Mouse (Mus musculus): Measurements from ENCODE around the gene Azin2. TPM values are rescaled to one million over a fixed set of nuclear protein-coding genes. Genes with fewer than 3 reads are reported as not detected.
A peak's percentile ranks its signal among the peaks of the same experiment; 100 is the strongest.

Gene Azin2
- total RNA-seq, 2 experiments from 2014 or later, result 3.2 to 3.9 TPM

DNA sequence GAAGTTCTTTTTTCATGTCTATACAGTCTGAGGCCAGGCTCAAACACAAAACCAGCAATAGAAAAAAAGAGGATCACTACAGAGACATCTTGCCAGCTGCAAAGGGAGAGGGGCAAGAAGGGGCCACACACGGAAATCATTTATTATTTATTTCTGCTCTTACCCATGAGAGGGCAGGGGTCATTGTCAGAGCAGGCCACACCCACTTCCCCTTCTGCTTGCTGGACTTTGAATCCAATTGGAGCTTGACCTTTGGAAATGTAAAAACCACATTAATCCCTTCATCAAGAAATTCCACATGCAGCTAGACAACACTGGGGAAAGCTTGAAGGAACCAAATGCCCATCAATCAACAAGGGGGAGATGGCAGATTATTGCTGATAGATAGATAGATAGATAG, 16.4 kb upstream of the Azin2 start:
- DNase-seq, result no peak

DNA sequence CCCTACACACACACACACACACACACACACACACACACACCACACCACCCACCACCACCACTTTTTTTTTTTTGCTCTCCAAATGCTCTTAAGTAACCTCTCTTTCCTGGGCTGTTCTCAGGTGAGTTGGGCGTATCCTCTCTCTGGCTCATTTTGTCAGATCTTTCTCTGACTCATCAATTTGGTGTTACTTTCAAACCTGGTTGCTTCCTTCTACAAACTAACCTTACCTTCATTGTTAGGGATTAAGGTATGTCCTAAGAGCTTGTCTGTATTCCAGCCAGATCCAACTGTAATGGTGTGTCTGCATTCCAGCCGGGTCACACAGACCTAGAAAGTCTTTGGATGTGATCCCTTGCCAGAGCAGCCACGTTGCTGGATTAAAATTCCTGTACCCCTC, 15.0 kb upstream of the Azin2 start:
- DNase-seq, result no peak

DNA sequence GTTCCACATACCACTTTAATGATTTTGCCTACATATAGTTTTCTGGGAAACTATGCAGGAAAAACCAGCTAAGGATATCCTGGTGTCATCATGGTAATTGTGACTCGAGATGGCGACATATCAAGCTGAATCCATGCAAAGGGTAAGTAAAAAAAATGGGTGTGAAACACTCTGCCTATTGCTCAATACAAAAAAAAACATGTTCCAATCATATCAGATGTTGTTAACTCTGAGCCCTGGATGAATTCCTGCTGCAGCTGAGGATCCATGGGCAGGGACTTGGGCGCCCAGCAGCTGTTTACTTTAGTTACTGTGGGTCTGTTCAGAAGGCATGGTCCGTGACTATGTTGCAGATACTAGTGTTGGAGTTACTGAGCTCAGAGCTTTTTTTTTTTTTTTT, 14.3 kb upstream of the Azin2 start:
- no peak for DNase-seq

DNA sequence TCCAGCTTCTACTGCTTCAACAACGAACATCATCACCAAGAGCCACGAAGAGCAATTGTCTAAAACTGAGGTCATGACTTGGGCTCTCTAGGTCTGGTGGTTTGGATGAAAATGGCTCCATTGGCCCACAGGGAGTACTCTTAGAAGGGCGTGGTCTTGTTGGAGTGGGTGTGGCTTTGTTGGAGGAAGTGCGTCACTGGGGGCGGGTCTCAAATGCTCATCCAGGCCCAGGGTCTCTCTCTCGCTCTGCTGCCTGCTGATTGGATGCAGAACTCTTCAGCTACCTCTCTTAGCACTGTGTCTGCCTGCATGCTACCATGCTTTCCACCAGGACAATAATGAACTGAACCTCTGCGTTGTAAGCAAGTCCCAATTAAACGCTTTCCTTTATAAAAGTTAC, 12.4 kb upstream of the Azin2 start:
- no peak for DNase-seq

DNA sequence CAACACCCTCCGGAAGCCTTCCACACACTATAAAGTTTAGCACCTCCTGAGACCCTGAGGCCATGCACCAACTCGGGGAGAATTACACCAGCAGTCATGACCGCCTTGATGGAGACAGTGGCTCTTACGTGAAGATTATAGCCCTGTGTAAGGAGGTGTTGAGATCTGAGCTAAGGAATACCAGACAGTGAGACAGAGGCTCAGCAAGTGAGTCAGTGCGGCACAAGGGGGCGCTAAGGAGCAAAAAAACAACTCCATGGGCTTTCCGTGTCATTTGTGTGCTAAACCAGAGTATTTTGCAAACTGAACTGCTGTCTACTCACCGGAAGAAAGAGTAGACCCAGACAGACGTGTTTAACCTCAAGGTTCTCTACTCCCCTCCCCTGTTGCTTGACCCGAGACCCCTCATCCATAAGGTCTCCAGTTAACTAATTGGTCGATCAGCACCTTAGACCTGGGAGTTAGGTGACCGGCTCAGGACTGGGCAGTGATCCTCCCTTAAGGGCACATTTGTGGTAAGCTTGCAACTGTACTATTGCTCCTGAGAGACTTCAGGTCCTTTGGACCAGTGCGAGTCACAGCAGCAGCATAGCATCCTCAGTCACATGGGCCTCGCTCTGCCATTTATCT, 8.9 kb upstream of the Azin2 start:
- peak; percentile 87 for DNase-seq

DNA sequence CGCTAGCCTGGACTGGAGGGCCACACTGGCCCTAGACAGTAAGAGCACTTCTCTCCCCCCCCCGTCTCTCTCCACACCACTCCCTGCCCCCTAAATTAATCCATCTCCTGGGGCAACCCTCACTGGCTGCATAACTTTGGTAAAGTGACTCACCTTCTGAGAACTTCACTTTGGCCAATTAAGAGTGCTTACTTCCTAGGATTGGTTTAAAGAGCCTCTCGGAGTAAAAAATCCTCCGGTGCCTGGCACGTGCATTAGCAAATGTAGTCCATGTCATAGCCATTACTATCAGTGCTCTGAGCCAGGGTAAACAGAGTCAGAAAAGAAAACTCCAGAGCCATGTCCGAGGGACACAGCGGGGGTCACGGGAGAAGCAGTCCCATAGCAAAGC, 8.2 kb upstream of the Azin2 start:
- DNase-seq, result no peak

DNA sequence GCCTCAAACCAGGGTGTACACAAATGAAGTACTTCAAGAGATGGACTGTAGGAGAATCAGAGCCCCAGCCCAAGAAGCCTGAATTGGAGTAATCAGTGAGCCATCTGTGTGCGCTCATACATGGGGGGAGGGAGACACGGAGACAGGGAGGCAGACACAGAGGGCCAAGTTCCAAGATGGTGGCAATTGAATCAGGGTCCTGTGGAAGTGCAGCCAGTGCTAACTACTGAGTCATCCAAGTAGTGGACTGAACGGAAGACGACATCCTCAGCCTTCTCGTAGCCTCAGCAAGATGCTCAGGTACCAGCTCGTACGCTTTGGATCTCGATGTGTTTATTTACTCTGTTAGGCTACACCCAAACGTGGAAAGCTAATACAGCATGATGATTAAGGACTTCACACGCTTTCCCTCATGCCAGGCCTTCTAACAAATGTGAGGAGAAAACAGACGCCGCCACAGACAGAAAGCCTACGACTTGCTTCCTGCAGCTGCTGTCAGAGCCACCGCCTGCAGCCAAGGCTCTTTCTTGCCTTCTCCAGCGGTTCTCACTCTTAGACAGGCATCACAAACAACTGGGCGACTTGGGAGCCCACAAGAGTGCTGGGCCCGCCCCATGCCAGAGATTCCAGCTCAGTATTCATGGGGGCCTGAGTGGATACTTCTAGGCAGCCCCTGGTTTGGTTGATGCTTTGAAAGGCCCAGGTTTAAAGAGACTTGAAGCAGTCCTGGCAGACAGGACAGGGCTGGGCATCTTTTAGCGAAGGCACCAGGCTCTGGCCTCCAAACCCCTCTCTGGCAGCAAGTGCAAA, 7.6 kb upstream of the Azin2 start:
- no peak for DNase-seq

DNA sequence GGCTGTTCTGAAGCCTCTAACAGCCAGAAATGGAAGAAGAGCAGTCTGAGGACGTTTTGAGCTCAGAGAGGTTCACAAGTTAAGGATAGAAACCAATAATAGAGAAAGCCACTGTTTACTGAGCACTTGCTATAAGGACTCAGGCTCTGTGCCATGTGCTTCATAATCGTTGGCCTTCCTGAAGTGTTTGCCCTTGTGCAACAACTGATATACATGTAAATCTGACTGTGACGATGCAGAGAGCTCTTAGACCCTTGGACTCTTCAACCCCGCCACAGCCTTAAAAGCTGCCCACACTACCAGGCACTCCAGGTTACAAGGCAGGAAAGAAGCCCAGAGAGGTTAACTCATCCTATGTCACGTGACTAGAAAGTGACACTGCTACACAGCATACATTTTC, 6.8 kb upstream of the Azin2 start:
- DNase-seq, result no peak

DNA sequence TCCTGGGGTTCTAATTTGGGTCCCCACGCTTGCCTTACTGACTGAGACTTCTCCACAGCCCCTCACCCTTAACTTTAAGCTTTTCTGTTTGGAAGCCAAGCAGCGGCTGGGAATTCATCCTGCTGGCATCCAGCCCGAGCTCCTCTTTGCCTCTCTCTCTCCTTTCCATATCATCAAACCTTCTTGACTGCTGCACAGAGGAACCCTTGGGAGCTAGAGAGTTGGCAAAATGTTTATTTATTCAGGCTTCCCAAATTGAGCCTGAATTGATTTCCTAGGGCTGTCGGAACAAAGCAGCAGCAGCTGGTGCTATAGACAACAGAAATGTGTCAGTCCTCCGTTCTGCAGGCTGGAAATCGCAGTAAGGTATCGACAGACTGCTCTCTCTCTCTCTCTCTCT, 4.5 kb upstream of the Azin2 start:
- no peak for DNase-seq

DNA sequence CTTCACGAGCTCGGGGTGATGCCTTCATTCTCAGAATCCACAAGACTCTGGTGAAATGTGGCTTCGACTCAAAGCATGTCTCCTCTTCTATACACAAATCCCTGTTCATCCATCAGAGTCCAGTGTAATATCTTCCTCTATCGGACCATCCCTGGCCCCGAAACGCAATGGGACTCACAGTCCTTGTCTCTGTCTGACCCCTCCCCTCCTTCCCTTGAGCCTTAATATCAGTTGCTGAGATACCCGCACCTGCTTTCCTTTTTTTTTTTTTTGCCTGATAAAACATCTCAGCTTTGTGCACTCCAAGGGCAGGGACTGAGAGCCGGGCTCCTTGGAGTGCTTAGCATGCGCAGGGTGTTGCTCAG, 666 bp upstream of the Azin2 start:
- no peak for DNase-seq

DNA sequence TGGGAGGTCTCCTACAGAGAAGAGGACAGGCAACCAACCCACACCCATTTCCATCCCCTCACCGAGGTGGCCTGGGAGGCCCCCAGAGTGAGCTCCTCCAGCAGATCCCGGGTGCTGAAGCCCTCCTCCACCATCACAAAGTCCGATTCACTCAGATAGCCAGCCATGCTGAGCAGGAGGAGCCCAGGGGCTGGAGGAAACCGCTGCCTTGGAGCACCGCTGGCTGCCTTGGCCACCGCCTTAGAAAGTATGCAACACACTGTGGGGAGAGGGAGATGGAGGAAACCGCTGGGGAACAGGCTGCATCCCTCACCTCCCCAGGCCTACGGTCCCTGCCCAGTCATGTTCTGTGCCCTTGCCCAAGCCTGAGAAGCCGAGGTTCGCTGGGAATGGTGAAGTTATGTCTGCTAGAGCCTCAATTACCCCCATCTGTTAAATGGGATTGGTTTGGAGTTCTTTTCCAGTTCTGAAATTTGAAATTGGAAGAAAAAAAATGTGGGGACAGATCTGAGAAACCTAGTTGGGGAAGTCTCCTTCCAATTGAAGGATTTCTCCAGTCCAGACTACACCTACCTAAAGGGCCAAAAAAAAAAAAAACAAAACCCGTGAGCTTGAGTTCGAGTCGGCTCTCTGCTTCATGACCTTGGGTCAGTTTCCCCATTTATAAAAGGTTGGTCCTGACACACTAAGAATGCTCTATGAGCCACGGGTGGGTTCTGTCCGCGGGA, 777 bp downstream of the Azin2 start:
- DNase-seq, result no peak

DNA sequence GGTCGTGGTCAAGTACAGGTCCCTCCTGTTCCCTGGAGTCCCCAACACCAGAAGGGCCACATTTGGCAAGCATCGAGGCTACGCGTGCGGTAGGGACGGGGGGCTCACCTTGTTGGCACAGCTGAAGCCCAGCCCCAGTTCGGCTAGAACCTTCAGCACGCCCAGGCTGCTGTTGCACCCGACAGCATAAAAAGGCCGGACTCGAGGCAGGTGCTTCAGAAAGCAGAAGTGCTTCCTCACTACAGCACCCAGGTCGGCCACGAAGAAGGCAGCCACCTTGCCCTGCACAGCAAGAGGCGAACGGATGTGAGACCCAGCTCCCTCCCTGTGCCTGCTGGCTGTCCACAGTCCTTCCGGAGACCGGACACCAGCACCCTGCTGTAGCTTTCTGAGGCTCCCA, 2.6 kb downstream of the Azin2 start:
- no peak for DNase-seq

DNA sequence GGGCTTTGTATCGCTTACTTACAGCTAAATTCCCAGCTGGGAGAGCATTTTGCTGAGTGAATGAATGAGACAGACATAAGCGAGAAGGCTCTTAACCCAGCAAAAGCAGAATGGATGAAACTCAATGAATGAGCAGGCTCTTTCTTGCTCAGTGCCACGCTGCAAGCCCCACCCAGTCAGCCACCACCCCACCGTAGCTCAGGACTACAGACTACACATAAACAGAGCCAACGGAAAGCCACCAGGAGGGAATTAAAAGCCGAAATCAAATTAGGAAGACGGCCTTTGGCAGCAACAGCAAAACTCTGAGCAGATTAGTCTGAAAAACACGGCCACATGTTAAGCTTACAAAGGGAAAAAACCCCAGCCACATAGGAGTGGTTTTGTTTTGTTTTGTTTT, 3.4 kb downstream of the Azin2 start:
- no peak for DNase-seq

DNA sequence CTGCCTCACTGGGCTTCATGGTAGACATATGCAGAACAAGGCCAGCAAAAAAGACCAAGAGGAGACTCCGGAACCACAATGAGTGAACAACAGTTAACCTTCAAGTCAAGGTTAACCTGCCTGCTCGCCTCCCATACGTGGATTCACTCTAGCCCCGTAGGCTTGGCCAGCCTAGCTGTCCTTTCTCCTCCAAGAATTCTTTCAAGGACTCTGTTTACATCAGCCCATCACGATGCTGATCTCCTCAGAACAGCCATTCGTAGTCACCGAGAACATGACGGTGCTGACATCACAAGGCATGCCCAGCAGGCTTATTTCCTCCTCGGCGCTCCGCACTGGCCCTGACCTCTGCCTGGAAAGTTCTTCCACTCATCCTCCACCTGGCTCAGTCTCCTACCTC, 4.1 kb downstream of the Azin2 start:
- no peak for DNase-seq

DNA sequence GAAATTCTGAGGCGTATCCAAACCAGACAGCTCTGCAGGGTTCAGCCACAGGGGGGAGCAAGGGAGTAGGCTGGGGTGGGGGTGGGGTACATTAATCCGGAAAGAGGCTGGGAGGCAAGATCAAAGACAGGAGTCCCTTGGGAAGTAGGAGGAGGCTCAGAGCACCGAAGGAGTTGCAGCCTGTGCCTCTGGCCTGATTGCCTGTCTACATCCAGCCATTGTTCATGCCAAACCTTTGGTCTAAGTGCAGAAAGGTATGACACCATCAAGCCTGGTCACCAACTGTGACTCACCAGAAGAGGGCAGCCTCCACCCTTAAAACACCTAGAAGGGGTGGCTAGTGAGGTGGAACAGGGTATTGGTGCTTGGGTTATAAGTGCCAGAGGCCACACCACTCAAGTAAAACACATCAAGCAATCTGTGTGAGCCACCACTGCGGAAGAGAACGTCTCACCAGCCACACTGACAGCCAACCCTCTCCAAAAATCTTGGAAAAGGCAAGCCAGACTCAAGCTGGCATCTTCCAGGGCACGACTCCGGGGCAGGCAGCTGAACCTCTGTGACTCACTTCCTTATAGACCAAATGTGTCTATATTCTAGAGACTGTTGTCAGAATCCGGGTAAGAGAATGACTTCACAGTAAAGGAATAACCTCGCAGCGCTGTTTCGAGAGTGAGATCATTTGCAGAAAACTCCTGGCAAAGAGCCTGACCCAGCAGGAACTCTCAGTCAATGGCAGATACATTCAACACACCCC, 4.9 kb downstream of the Azin2 start:
- no peak for DNase-seq

DNA sequence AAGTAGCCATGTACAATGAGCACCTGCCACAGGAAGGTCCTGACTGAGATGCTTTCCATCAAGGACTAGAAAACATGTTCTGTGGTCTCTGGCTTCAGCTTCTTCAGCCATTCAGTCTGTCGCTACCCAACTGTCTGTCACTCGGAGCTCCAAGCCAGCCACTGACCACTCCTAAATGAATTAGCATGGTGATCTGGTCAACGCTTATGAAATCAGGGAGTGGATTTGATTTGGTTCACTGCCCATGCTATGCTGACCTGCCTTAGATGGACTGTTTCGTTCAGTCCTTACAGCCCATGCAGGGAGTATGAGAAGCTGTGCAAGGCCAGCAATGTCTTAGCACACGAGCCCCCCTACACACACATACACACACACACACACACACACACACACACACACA, 8.4 kb downstream of the Azin2 start:
- no peak for DNase-seq

DNA sequence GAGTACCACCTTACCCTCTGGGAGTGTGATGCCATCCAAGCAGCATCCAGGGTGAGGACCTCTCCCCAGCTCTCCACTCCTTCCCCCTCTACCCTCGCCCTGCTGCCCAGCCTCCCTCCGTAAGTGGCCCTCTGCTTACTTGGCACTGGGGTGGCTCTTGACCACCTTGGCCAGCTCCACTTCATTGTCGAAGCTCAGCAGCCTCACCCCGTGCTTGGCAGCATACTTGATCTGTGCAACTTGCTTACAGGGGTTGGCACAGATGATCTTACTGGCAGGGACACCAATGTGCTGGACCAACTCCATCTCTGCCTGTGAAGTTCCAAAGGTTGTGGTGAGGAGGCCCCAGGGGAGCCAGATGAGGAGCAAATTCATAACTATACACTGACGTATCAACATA, 11.8 kb downstream of the Azin2 start:
- no peak for DNase-seq

DNA sequence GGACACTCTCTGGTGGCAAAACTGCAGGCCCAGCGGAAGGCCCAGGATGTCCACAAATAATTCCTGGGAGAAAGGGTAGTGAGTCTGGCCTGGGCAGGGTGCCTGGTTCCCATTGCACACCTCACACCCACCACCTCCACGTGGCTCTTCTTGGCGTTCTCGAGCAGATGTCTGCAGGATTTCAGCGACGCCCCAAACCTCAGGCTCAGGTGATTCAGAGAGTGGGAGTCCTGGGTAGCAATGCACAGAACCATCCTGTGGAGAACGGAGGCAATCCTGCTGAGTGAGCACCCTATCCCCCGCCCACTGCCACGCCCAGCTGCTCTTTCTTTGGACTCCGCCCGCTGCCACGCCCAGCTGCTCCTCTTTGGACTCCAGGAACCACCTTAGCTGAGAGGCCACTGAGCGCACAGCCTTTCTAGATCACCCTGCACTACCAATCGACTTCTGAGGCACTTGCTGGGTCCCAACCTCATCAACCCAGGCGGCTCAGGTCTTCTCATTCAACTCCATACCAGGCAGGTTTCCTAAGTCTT, 12.7 kb downstream of the Azin2 start:
- no peak for DNase-seq

DNA sequence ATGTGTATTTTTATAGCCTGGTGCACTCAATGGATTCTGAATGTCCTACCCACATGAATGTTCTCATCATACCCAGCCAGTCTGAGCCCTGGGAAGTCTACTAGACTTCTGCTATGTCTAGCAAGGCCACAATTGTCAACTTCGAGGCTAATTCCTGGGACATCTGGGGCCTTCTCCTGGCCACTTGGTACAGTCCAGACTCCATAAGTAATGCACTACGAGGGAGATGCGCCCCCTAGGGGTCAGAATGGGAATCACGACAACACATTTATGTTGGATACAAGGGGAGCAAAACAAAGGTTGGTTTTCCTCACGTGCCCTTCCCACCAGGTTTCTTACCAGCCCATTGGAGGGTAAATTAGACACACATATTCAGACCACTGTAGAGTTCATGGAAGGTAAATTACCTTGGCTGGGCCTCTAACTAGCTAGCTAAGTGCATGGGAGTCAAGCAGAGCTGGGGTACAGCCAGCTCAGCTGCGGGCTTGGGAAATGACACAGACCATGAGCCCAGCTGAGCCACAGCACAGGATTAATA, 14.0 kb downstream of the Azin2 start:
- DNase-seq, result peak; percentile 60

DNA sequence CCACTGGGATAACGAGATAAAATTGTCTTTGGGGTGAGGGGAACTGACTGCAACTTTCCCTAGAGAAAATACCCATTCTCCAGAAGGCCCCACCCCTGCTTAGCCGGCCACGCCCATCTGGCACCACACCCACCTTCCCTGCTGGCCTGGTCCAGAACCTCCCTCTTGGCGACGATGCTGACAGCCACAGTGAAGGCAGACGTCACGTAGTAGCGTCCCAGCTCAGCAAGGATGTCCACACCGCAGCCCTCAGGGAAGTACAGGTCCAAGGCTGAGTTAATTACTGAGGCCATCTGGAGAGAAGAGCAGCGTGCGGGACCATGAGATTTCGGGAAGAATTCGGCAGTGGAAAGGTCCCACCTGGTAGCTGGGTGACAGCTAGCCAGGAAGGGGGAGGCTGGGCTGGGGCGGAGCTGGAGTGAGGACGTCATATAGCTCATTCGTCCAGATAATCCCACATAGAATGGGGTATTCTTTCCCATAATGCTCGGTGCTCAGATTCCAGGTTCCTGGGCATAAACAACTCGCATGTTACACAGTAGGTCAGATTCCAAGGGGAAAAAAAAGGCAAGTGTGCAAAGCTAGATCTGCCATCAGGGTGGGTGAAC, 14.8 kb downstream of the Azin2 start:
- DNase-seq, result no peak

DNA sequence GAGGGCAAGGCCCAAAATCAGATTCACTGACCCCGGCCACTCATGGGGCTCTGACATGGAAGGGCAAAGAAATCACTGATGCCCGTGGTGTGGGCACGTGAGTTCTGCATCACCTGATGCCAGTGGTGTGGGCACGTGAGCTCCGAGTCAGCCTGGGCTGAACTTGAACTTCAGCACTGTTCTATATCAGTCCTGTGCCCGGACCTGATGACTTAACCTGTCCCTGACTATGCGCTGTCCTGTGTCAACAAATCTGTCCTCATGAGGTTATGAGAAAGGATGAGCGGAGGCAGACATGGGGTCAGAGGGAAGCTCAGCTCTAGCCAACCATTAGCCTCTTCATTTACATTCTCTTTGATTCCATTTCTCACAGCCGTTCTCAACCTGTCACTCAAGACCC, 15.5 kb downstream of the Azin2 start:
- no peak for DNase-seq

DNA sequence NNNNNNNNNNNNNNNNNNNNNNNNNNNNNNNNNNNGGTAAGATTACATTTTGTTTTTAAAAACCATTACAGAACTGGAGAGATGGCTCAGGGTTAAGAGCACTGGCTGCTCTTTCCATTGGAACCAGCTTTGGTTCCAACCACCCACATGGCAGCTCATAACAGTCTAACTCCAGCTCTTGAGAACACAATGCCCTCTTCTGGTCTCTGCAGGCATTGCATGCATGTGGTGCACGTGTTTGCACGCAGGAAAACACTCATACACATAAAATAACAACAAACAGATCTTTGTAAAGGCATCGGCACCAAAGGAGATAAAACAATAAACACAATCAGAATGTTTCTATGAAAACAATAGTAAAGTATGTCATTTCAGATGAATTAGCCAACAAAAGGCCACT, 19.9 kb downstream of the Azin2 start:
- DNase-seq, result no peak

Data from gastrocnemius, postnatal 10 days (tissue).